Mouse (Mus musculus) duodenum, adult 2 months (tissue): Measurements from ENCODE around the gene Cd19. TPM values are rescaled to one million over a fixed set of nuclear protein-coding genes. Genes with fewer than 3 reads are reported as not detected.

Source experiments
- polyA plus RNA-seq: library from polyadenylated mRNA; depleted of rRNA; stranded (reverse); fragments of >200 nt; gene quantifications from 2 replicates; pipeline ENCODE4 v1.2.3, GENCODE M21; 2012; ENCODE audit warnings: low replicate concordance; rRNA removed

The Cd19 gene
- 0.34 and 5.1 TPM in 2 replicates for polyA plus RNA-seq

GRCm38 (mm10) chr7:126414725-126415124 is at the start of gene Cd19:
TSS of gene Cd19 (minus strand) at chr7:126414889.

DNA sequence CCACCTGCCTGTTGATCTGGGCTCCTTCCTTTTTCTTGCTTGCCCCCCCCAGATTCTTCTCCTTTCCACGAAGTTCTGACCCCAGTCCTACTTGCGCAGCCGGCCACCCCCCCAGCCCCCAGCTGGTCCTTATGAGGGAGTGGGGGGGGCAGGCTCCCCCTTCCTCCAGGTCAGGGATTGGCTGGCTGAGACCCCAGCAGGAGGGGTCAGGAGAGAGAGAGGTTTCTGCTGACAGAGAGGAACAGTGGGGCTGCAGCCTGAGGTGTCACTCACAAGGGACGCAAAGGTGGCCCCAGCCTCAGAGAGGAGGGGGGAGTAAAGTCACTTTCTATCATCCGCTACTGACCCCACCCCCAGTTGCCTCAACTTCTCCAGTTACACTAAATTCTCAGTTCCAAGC is 48.3 kb upstream of the Cd19 start, which contains the start of gene Atp2a1:
Atp2a1 (minus strand) TSS at position 105 of the 400 bp plus-strand sequence.

DNA sequence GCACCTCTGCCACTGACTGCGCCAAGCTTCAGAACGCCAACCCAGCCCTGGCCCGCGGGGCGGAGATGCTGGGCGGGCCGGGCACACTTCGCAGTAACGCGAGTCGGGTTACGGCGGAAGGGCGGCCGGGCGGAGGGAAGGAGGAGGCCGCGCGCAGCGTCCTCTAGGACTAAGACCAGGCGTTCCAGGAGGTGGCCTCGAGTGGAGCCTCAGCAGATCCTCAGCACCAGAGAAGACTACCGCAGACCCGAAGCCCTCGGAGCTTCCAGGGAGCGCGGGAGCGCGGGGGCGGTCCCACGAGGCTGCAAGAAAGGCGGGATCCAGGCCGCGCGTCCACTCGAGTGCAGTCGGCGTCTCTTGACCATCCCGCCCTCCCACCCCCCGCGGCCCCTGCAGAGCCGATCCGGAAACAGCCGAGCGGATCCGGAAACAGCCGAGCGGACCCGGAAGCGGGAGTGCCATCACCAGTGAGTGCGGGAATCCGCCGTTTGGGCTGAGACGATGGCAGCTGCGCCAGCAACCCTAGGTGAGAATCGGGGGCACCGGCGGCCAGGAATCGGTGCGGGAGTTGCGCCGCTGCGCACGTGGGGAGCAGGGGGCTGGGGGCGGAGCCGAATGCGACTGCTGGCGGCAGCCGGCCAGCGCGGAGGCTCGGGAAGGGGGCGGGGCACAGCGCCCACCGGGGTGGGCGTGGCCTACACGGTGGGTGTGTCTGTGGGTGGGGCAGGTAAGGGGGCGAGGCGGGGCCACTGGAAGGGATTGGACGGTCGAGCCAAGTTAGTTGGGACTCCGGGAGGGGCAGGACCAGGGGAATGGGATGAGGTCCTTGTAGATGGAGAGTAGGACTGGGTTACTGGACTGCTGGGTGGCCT is 14.2 kb upstream of the Cd19 start, which contains the start of gene Rabep2:
Rabep2 (plus strand) TSS at position 129 of the 872 bp plus-strand sequence.

GRCm38 (mm10) chr7:126396298-126397119 is 18.2 kb downstream of the Cd19 start, which contains the start of gene Nfatc2ip:
TSS of gene Nfatc2ip (minus strand) at chr7:126396737.

GRCm38 (mm10) chr7:126377278-126378158 is 37.2 kb downstream of the Cd19 start, which contains the start of gene Spns1:
TSS of gene Spns1 (minus strand) at chr7:126377450.

GRCm38 (mm10) chr7:126369393-126369792 is 45.3 kb downstream of the Cd19 start, which contains the start of gene Lat:
TSS of gene Lat (minus strand) at chr7:126369570.

Other genes with a start within 250 kb of the Cd19 start
- gene Xpo6, start 214.4 kb downstream of the Cd19 start, polyA plus RNA-seq = 91.5 and 107 TPM in 2 replicates
- 10.7 and 27.3 TPM in 2 replicates for gene Sbk1, start 142.3 kb downstream of the Cd19 start, polyA plus RNA-seq
- gene Lat, start 45.3 kb downstream of the Cd19 start, polyA plus RNA-seq = 6.4 and 19.6 TPM in 2 replicates
- 144 and 215 TPM in 2 replicates for gene Spns1, start 37.4 kb downstream of the Cd19 start, polyA plus RNA-seq
- gene Nfatc2ip, start 18.2 kb downstream of the Cd19 start, polyA plus RNA-seq = 2.8 and 4.2 TPM in 2 replicates
- gene Rabep2, start 13.9 kb upstream of the Cd19 start, polyA plus RNA-seq = 16.5 and 18.2 TPM in 2 replicates
- gene Atp2a1, start 48.2 kb upstream of the Cd19 start, polyA plus RNA-seq = 1.2 TPM in 1 of 2 replicates, not detected in the other
- gene Sh2b1, start 60.5 kb upstream of the Cd19 start, polyA plus RNA-seq = 52.6 and 69.0 TPM in 2 replicates
- 122 and 151 TPM in 2 replicates for gene Tufm, start 72.5 kb upstream of the Cd19 start, polyA plus RNA-seq
- gene Atxn2l, start 88.5 kb upstream of the Cd19 start, polyA plus RNA-seq = 264 and 283 TPM in 2 replicates
- gene Eif3c, start 151.5 kb upstream of the Cd19 start, polyA plus RNA-seq = 45.2 and 60.5 TPM in 2 replicates
- 2.4 and 4.9 TPM in 2 replicates for gene Apobr, start 170.1 kb upstream of the Cd19 start, polyA plus RNA-seq
- gene Cln3, start 170.9 kb upstream of the Cd19 start, polyA plus RNA-seq = 55.8 and 56.6 TPM in 2 replicates
- gene Il27, start 180.1 kb upstream of the Cd19 start, polyA plus RNA-seq = 0.12 and 1.1 TPM in 2 replicates
- 4.9 and 28.0 TPM in 2 replicates for gene Nupr1, start 216.0 kb upstream of the Cd19 start, polyA plus RNA-seq
- gene Sgf29, start 234.4 kb upstream of the Cd19 start, polyA plus RNA-seq = 24.0 and 43.5 TPM in 2 replicates